Mouse (Mus musculus): Measurements from ENCODE around the gene Tstd2.

DNA sequence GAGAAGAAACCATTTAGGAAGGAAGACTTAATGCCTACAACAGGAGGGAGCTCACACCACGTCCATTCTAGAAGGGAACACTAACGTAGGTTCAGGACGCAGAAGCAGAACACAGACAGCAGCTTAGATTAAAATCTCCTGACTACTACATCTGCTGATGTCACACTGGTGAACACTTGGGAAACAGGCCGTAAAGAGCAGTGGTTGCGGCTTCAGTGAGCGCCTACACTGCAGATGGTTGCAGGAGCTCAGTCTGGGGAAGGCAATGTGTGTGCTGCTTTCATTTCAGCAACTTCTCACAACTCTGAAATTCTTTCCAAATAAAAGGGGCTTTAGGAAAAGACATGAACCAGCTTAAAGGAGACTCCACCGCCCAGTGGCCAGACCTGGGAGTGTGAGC lies 39.0 kb upstream of the Tstd2 start:
- TF ChIP-seq CTCF (IDR thresholded peaks at IDR 0.05) (no peak), EP300 (IDR thresholded peaks at IDR 0.05) (no peak)

Data from lung, postnatal 0 days (tissue).